Mouse (Mus musculus): ENCODE results near the gene Pla2g4d.

DNA sequence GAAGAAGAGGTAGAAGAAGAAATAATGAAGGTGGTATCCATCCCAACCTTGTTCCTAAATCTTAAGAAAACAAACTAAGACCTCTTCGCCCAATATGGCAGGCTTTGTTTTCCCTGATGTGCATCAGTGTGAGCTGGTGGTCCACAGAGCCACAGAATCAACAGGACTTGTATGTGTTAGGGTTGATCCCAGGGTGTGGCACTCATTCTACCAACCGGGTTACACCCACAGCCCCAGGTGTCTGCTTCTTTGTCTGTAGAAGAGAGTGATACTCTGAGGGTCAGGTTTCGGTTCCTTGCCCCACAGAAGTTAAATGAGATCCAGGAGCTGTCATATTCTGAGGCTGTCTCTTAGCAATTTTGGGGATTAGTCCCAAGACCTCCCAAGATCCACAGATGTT, 27.7 kb downstream of the Pla2g4d start:
- no peak for TF ChIP-seq POLR2A (IDR thresholded peaks at IDR 0.05; ENCODE audit: low read depth, low read length)
- no peak for TF ChIP-seq CTCF (IDR thresholded peaks at IDR 0.05; ENCODE audit: extremely low read depth, insufficient read length, insufficient replicate concordance, low read depth, low read length)

Measured in small intestine, adult 2 months (tissue).